Mouse (Mus musculus) ES-Bruce4 (cell line): Measurements from ENCODE around the gene Raph1.

ENCODE experiments used
- CTCF ChIP-seq: IDR thresholded peaks from one replicate; pipeline ENCODE4 v1.8.1; 2011; ENCODE audit warnings: low read depth, low read length
- POLR2A ChIP-seq: IDR thresholded peaks from one replicate; pipeline ENCODE4 v1.8.1; 2011; ENCODE audit warnings: low read length; ENCODE audit not compliant: insufficient read depth

DNA sequence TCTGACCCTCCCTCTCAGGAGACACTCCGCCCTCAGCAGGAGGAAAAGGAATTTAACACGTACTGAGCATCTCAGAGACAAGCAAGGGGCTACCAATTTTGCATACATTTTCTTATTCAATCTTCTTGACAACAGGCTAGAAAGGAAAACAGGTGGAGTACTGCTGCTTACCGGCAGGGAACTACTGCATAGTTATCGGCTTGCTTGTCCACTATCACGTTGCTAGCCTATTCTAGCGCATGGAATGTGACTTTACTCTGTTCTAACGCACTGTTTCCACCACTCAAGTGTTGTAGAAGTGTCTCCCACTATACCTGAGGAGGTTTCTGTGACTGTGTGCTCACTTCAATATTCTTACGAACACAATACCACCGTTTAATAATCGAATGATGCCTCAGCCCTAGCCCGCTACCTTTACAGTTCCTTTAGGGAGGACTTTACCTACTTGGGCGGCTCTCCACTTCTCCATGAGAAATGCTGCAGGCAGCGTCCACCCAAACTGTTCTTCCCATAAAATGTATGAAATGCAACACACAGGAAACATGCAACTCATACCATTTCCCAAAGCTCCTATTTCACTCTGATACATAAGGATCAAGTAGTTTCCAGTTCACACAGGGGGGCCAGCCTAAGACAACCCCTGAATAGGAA is 1.5 kb downstream of the Raph1 start:
- no peak for TF ChIP-seq CTCF
- TF ChIP-seq POLR2A: no peak
